Mouse (Mus musculus) liver, embryonic 11.5 days (tissue): Measurements from ENCODE around the gene Gm17455. TPM values are rescaled to one million over a fixed set of nuclear protein-coding genes. Genes with fewer than 3 reads are reported as not detected.

ENCODE experiments used
- ATAC-seq: fragments of 200-750 bp; cut with Nextera tagmentation; replicated peaks from 2 replicates; pipeline ENCODE4 v1.8.0; 2017; ENCODE audit warnings: moderate number of reproducible peaks, mild to moderate bottlenecking, moderate TSS enrichment, moderate library complexity; ENCODE audit not compliant: low FRiP score
- DNase-seq: peaks from one replicate; pipeline ENCODE4 v3.0.0-alpha.2; 2017; ENCODE audit warnings: low spot score
- H3K27ac ChIP-seq: fragments of 300-500 bp; sonication (generic); 2 replicates; pipeline ENCODE4 v1.5.1; 2014; ENCODE audit warnings: mild to moderate bottlenecking, low read depth, low read length, control low read depth
- H3K27me3 ChIP-seq: fragments of 300-500 bp; sonication (generic); replicated peaks from 2 replicates; pipeline ENCODE4 v1.6.1; 2014; ENCODE audit warnings: low read length, mixed read lengths; ENCODE audit not compliant: control insufficient read depth, insufficient read depth
- H3K36me3 ChIP-seq: fragments of 300-500 bp; sonication (generic); 2 replicates; pipeline ENCODE4 v1.6.1; 2014; ENCODE audit warnings: mild to moderate bottlenecking, low read length, moderate library complexity, mixed read lengths; ENCODE audit not compliant: control insufficient read depth, insufficient read depth
- H3K4me1 ChIP-seq: fragments of 300-500 bp; sonication (generic); replicated peaks from 2 replicates; pipeline ENCODE4 v1.6.1; 2014; ENCODE audit warnings: low read length, mixed read lengths; ENCODE audit not compliant: control insufficient read depth, insufficient read depth
- H3K4me2 ChIP-seq: fragments of 300-500 bp; sonication (generic); 2 replicates; pipeline ENCODE4 v1.6.1; 2014; ENCODE audit warnings: mild to moderate bottlenecking, control low read depth, moderate library complexity
- H3K4me3 ChIP-seq: fragments of 300-500 bp; sonication (generic); 2 replicates; pipeline ENCODE4 v1.5.1; 2014; ENCODE audit warnings: low read depth, low read length, control low read depth
- H3K9ac ChIP-seq: fragments of 300-500 bp; sonication (generic); 2 replicates; pipeline ENCODE4 v1.6.1; 2014; ENCODE audit warnings: low read depth, low read length, control low read depth
- H3K9me3 ChIP-seq: fragments of 300-500 bp; sonication (generic); 2 replicates; pipeline ENCODE4 v1.6.1; 2016; ENCODE audit warnings: low read length, inconsistent platforms, mixed read lengths; ENCODE audit not compliant: control insufficient read depth
- WGBS: fragments of 180-500 bp; shearing (Covaris S2); extraction: QIAGEN DNeasy Blood & Tissue Kit; methylation state at CpG from one replicate; pipeline ENCODE4 v1.1.7; 2014; 5-methylcytosine and 5-hydroxymethylcytosine counted together
- polyA plus RNA-seq: library from polyadenylated mRNA; unstranded; fragments of >200 nt; fragmentation: Nextera tagmentation; extraction: Ambion mirVana; gene quantifications from 2 replicates; pipeline ENCODE4 v1.2.1, GENCODE M21; 2014

The Gm17455 gene
- polyA plus RNA-seq, 1 experiment from 2014 or later, result 0.44 TPM

GRCm38 (mm10) chr10:60370098-60370497 lies 29.4 kb upstream of the Gm17455 start:
- ATAC-seq, result no peak
- no peak for DNase-seq
- H3K9ac ChIP-seq, result no peak overlapping the region
- no peaks in the 10 kb centered on the region for H3K36me3 ChIP-seq
- H3K4me1 ChIP-seq, result 0 out of 2 replicates have a peak, but pooled peaks cover 3% of the 10 kb centered on the region
- no peaks in the 10 kb centered on the region for H3K27me3 ChIP-seq
- H3K4me3 ChIP-seq, result no peak overlapping the region
- no peak overlapping the region for H3K27ac ChIP-seq
- no peaks in the 10 kb centered on the region for H3K9me3 ChIP-seq
- H3K4me2 ChIP-seq, result no peak overlapping the region
- WGBS, result 81% methylated on average over 2 of the region's 2 CpGs

GRCm38 (mm10) chr10:60370601-60371061 lies 28.9 kb upstream of the Gm17455 start:
- Histone ChIP-seq H3K27me3 (no peaks in the 10 kb centered on the region), H3K27ac (no peak overlapping the region)
- DNase-seq, result no peak

GRCm38 (mm10) chr10:60371596-60372386 lies 27.7 kb upstream of the Gm17455 start:
- H3K27ac ChIP-seq, result no peak overlapping the region
- 54% methylated on average over 5 of the region's 5 CpGs for WGBS

More at GRCm38 (mm10) chr10:60370601-60371061, 28.9 kb upstream of the Gm17455 start:
- Histone ChIP-seq H3K9ac (no peak overlapping the region), H3K4me3 (no peak overlapping the region), H3K9me3 (no peaks in the 10 kb centered on the region), H3K4me2 (no peak overlapping the region), H3K36me3 (no peaks in the 10 kb centered on the region), H3K4me1 (0 out of 2 replicates have a peak, but pooled peaks cover 3% of the 10 kb centered on the region)
- 44% methylated on average over 5 of the region's 5 CpGs for WGBS
- no peak for ATAC-seq

GRCm38 (mm10) chr10:60373543-60373936 lies 26.0 kb upstream of the Gm17455 start:
- Histone ChIP-seq H3K27ac (no peak overlapping the region), H3K9me3 (no peaks in the 10 kb centered on the region), H3K36me3 (no peaks in the 10 kb centered on the region), H3K9ac (no peak overlapping the region), H3K27me3 (no peaks in the 10 kb centered on the region), H3K4me2 (no peak overlapping the region), H3K4me1 (0 out of 2 replicates have a peak, but pooled peaks cover 3% of the 10 kb centered on the region), H3K4me3 (no peak overlapping the region)
- ATAC-seq (no peak), DNase-seq (no peak)
- WGBS, result 24% methylated on average over 6 of the region's 6 CpGs

More at GRCm38 (mm10) chr10:60371596-60372386, 27.7 kb upstream of the Gm17455 start:
- no peaks in the 10 kb centered on the region for H3K9me3 ChIP-seq
- ATAC-seq, result no peak
- no peak overlapping the region for H3K4me3 ChIP-seq
- no peak overlapping the region for H3K9ac ChIP-seq
- H3K36me3 ChIP-seq, result no peaks in the 10 kb centered on the region
- no peaks in the 10 kb centered on the region for H3K27me3 ChIP-seq
- no peak for DNase-seq
- H3K4me2 ChIP-seq, result no peak overlapping the region
- H3K4me1 ChIP-seq, result 0 out of 2 replicates have a peak, but pooled peaks cover 3% of the 10 kb centered on the region

GRCm38 (mm10) chr10:60373937-60374578 lies 25.5 kb upstream of the Gm17455 start:
- DNase-seq (no peak), ATAC-seq (no peak)
- 41% methylated on average over 8 of the region's 8 CpGs for WGBS
- Histone ChIP-seq H3K27ac (no peak overlapping the region), H3K36me3 (no peaks in the 10 kb centered on the region), H3K4me2 (no peak overlapping the region), H3K4me1 (0 out of 2 replicates have a peak, but pooled peaks cover 3% of the 10 kb centered on the region), H3K4me3 (no peak overlapping the region), H3K9me3 (no peaks in the 10 kb centered on the region), H3K27me3 (no peaks in the 10 kb centered on the region), H3K9ac (no peak overlapping the region)

- no peaks in the 10 kb centered on the region for H3K27me3 ChIP-seq
- no peak overlapping the region for H3K4me2 ChIP-seq
- WGBS, result 74% methylated on average over 16 of the region's 16 CpGs
- H3K9me3 ChIP-seq, result no peaks in the 10 kb centered on the region
- H3K27ac ChIP-seq, result no peak overlapping the region
- no peak for DNase-seq
- H3K4me3 ChIP-seq, result no peak overlapping the region
- 0 out of 2 replicates have a peak, but pooled peaks cover 3% of the 10 kb centered on the region for H3K4me1 ChIP-seq
- no peak overlapping the region for H3K9ac ChIP-seq
- H3K36me3 ChIP-seq, result no peaks in the 10 kb centered on the region
- ATAC-seq, result no peak
These were observed 22.8 kb upstream of the Gm17455 start for GRCm38 (mm10) chr10:60376704-60377103.

GRCm38 (mm10) chr10:60379419-60379957 lies 20.0 kb upstream of the Gm17455 start:
- no peak for DNase-seq
- Histone ChIP-seq H3K4me3 (no peak overlapping the region), H3K27ac (no peak overlapping the region), H3K27me3 (no peaks in the 10 kb centered on the region), H3K4me1 (no peaks in the 10 kb centered on the region), H3K9ac (no peak overlapping the region), H3K36me3 (no peaks in the 10 kb centered on the region), H3K9me3 (no peaks in the 10 kb centered on the region), H3K4me2 (no peak overlapping the region)
- WGBS, result 67% methylated on average over 9 of the region's 9 CpGs
- no peak for ATAC-seq

- no peak for DNase-seq
- Histone ChIP-seq H3K4me3 (no peak overlapping the region), H3K9me3 (no peaks in the 10 kb centered on the region), H3K27me3 (no peaks in the 10 kb centered on the region), H3K27ac (no peak overlapping the region), H3K36me3 (no peaks in the 10 kb centered on the region), H3K9ac (no peak overlapping the region), H3K4me1 (no peaks in the 10 kb centered on the region), H3K4me2 (no peak overlapping the region)
- no peak for ATAC-seq
- WGBS, result 59% methylated on average over 3 of the region's 3 CpGs
These were observed 19.3 kb upstream of the Gm17455 start for GRCm38 (mm10) chr10:60380229-60380628.
